Mouse (Mus musculus) lung, postnatal 0 days (tissue): ENCODE results near the gene Thrap3.
"Not testable (repeated sequence)": the region's sequence is repeated elsewhere in the genome, so short reads cannot be mapped to it uniquely, and the experiment has no call there.

Source experiments
- CTCF ChIP-seq: IDR thresholded peaks from 2 replicates; pipeline ENCODE4 v1.5.1; 2016; ENCODE audit warnings: antibody characterized with exemption, mild to moderate bottlenecking
- EP300 ChIP-seq: IDR thresholded peaks from 2 replicates; pipeline ENCODE4 v1.6.1; 2016; ENCODE audit warnings: antibody characterized with exemption, mild to moderate bottlenecking, control low read depth

DNA sequence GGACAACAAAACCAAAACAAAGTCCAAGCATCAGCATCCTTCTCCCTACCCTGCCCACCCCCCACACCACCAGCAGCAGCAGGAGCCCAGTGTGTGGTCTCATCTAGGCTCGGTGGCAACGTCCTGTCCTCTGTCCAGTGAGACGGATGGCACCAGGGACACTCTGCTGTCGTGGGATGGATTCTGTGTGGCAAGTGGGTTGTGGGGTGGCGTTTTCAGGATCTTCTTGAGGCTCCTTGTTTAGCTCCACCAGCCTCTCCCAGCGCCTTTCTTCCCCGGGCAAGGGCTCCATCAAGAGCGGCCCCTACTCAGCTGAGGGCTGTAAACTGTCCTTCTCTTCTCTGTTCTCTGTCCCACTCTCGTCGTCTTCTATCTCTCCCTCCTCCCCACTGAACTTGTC lies 37.5 kb downstream of the Thrap3 start:
- TF ChIP-seq CTCF, EP300: not testable (repeated sequence)
